Mouse (Mus musculus) layer of hippocampus, adult 8-10 months (tissue): ENCODE data around the gene Sptb. TPM values are rescaled to one million over a fixed set of nuclear protein-coding genes. Genes with fewer than 3 reads are reported as not detected.
A peak's percentile ranks its signal among the peaks of the same experiment; 100 is the strongest.

Experiments used
- DNase-seq, 2 experiments: peaks; one replicate each; pipeline ENCODE4 v3.0.0; 2022; ENCODE audit warnings: low spot score in 2 of 2
- microRNA-seq, 2 experiments: library from miRNA; unstranded; fragments of <30 nt; microRNA quantifications; one replicate each; pipeline ENCODE4 v1.2.0; 2022
- total RNA-seq, 4 experiments: library from RNA; stranded (reverse); gene quantifications; 2 replicates each; pipeline ENCODE4 v1.2.4; 2022

The Sptb gene
- total RNA-seq, 4 experiments from 2014 or later = 114 to 133 (median 126) TPM

- no peak for DNase-seq
Measured at GRCm38 (mm10) chr12:76545786-76546370, 164.5 kb downstream of the Sptb start.

DNA sequence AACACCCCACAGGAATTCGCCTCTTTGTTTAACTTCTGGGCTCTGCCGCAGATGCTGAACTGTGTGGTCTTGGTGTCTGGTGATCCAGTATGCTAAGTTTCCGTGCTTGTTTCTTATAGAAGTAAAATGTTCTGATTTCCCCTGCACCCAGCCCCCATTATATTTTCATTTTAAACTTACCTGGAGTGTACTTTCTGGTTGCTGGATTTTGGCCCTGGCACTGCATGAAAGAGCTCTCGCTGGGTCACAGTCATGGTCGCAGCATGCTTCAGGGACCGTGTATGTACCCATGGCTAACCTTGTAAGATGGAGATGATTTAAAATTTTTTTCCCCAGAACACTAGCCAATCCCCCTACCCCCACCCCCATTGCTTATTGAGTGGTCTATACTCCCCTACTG lies 168.5 kb downstream of the Sptb start:
- DNase-seq = no peak

GRCm38 (mm10) chr12:76541475-76541874 lies 168.9 kb downstream of the Sptb start:
- no peak for DNase-seq

DNA sequence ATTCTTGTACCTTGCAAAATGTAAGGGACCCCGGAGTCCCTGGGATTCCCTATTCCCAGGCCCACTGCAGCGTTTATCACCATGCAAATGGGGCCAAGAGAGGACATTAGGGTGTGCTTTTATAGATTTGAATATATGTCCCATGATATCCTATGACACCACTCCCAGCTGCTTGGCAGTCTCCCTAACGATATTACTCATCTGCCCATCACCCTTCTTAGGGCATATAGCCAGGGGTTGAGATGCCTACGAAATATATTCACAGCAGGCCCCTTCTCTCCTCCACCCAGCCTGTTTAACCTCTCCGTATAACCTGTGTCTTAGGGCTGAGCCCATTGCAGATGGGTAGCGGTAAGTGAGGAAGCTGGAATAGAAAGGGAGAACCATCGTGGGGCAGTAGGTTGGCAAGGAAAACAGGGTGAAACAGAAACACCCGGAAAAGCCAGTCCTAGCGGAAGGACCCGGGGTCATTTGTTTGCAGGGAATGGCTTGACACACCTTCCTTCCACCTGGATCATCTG lies 169.6 kb downstream of the Sptb start:
- DNase-seq = no peak

DNA sequence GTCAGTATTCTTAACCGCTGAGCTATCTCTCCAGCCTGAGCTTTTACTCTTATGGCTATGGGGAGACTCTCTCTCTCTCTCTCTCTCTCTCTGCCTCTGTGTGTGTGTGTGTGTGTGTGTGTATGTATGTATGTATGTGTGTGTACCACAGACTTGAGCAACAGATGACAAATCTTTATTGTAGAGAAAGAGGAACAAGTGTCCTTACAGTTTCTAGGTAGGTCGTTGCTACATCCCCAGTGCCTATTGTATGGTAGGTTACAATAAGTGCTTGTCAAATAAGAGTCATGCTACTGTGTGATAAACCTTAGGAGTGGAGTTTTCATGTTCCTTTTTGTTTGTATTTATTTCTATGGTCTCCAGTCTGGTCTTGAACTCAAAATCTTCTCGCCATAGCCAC lies 170.2 kb downstream of the Sptb start:
- DNase-seq = no peak

- DNase-seq = no peak
Measured at GRCm38 (mm10) chr12:76537434-76537833, 172.9 kb downstream of the Sptb start.

GRCm38 (mm10) chr12:76536591-76537153 lies 173.7 kb downstream of the Sptb start:
- no peak for DNase-seq

DNA sequence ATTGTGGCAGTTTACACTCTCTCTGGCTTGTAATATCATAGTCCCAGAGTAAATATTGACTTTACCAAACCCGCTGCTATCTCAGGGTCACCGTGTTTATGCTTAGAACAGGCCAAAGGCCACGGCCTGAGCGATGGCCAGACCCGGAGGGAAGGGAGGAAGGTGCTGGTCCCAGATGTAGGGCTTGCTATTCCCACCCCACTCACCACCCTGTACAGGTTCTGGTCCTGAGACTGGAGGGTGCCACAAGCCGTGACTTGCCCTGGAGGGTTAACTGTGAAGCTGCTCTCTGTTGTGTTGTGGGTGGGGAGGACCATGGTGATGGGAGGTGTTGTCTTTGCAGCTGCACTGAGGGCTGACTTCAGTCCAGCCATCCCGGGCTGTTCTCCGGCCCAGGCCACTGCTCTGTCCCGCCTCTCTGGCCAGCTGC lies 174.9 kb downstream of the Sptb start:
- peak; percentile 42 to 45 for DNase-seq

DNA sequence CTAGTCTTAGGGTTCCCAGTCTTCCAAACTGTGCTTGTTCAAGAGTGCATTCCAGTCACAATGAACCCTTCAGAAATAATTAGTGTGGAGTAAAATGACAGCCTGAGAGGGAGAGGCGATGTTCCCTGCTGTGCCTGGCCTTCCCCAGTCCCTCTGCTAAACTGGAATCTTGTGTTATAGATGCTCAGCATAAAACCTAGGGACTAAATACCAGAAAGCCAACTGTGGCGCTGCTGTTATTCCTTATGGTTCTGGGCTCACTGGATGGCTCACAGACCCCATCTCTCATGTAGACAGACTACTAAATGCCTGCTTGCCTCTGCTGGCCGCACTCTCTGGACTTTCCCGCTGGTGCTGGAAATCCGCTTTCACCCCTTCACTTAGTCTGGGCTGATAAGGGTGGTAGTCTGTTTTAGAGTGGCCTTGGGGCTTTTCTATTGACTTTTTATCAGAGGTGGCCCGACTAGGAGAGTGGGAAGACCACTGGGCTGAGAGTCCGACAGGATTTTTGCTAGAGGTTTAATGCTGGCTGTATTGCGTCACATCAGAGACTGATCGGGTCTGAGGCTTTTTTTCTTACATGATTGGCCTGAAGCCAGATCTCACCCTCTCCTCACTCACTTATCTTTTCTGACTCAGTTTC lies 175.6 kb downstream of the Sptb start:
- no peak for DNase-seq

DNA sequence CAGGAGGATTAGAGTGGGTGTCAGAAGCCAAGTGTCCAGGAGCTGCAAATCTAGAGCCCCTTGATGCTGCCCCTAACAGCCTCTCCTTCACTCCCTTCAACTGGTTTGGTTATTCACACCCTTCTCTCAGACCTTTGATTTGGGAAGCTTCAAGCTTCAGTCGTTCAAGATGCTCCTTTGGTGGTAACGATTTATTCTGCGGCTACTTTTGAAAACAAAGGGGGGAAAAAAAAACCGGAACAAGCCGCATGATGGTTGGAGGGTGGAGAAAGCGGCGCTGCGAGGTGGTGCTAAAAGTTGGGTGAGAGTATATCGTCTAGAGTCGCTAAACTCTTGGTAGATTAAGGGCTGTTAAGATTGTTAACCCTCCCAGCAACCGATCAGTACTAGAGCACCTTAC lies 176.1 kb downstream of the Sptb start:
- no peak for DNase-seq

DNA sequence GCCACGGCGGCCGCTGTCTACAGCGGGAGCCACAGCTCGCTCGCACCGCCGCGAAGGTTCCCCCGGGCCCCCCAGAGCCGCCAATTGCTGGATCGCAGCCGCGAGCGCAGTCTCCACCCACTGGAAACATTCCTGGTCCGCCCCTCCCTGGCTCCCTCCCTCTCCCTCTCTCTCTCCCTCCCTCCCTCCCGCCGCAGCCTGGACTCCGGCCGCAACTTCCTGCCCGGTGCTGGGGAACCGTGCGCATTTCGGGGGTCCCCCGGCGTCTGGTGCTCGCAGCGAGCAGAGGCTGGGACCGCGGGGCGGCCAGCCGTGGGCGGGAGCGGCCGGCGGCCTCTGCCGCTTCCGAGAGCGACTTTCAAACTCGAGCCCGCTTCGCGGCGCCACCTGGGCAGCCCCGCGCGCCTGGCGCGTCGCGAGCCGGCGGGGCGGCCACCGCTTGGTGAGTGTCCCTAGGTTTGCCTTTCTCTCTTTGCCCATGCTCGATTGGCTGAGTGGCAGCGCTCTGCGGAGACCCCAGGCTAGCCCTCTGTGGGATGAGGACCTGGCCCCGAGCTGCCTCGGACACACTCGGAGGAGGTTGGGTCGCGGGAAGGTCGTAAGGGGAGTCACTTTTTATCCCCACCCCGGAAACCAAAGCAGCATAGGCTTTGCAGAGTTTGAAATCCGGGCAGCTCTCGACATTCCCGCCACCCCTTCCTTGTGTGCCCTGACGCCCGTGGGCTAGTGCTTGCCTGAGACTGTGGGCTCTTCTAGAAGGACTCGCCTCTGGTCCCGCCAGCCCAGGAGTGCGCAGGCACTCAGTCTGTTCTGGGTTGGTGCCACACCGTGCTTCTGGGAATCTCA lies 176.7 kb downstream of the Sptb start:
- DNase-seq = peak in 1 of 2 experiments; percentile 44

DNA sequence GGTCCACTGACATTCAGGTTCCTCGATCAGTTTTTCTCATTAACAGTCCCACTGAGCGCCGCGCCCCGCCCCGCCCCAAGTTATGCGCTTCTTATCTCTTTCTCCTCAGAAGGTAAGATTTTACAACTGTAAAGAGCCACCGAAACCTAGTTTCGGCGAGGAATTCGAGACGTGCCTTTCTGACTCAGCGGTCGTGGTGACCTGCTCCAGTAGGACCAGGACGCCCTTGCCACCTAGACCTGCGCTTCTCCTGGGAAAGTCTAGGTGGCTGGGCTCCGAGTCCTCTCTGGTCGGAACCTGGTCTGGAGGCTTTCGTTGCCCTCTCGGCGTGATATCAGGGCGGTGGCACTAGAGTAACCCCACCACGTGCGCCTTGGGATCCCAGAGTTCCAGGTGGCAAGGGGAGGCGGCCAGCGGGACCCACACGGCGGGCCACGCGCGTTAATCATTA lies 177.4 kb downstream of the Sptb start:
- DNase-seq = no peak

DNA sequence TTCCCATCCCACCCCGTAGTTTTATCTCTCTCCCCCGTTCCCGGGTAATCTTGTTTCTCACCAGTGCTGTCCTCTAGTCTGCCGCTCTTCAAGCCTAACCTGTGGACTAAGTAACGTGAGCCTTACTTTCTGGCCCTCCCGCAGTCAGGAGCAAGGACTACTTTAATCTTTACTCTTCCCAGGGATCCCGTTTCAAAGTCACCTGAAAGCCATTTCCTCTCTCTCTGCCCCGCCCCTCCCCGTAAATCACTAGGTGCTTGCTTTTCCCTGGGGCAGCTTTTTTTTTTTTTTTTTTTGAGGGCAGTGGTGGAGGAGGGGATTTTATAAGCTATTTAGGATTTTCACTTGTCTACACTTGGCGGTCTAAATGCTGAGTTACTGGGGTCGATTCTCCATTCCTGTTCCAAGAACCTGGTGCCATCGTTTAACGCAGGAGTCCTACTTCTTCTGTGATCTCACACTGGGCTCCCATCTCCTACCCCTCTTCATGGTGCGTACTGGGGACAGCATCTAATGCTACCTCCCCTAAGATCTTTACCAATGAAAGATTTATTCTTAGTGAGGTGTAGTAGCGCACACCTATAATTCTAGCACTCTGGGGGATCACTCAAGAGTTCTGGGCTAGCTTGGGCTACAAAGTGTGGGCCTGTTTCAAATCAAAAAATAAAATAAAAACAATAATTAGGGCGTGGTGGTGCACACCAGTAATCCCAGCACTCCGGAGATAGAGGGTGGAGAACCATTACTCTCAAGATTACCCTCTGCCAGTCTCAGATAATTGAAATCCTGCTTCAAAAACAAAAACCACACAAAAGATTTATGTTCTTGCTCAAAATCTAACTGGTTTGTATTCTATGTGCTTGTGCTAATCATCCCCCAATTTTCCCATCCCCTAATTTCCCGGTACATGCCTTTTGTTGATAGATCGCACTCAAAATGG lies 178.1 kb downstream of the Sptb start:
- DNase-seq = no peak

DNA sequence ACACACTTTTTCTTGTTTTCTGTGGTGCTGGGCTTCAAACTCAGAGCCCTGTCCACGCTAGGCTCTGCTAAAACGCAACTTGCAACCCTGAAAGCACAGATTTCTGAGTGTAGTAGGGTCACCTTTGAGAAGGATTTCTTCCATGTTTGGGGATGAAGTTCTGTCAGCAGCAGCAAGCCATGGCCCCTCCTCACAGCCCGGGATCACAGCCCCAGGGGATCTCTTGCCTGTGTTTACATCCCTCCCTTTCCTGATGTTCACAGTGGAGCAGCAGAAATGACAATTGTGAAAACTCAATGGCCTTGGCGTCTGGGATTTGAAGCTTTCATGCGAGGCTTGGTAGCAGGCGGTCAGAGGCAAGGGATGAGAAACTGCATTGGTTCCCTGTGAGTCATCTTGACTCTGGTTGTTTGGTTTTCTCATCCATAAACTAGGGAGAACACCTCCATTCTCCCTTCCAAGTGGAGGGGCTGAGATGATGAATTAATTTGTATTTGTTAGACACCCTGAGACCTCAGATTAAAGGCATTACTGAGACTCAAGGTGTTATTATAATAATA lies 179.7 kb downstream of the Sptb start, which contains the start of gene Plekhg3:
Gene Plekhg3 (plus strand): TSS at position 312 of the 560 bp plus-strand sequence.
- no peak for DNase-seq

Small RNA genes within 50 kb of the gene (microRNA-seq; reads per million reads assigned to microRNA genes)
- gene Mir5135 = 0 reads per million in 2 experiments

Other genes starting within 250 kb of the Sptb start
- gene Plekhg3, start 179.7 kb downstream of the Sptb start, total RNA-seq = 10 to 100 TPM; 23.4 to 28.6 (median 24.9) TPM
- 10 to 100 TPM; 32.5 to 43.5 (median 37.7) TPM for gene Churc1, start 55.0 kb upstream of the Sptb start, total RNA-seq
- 10 to 100 TPM; 22.7 to 24.8 (median 24.3) TPM for gene Fntb, start 55.0 kb upstream of the Sptb start, total RNA-seq
- gene Gpx2, start 85.0 kb upstream of the Sptb start, total RNA-seq = under 1 TPM in 2 of 4 experiments, not detected in 2; 0.68 to 0.81 TPM
- gene Rab15, start 112.4 kb upstream of the Sptb start, total RNA-seq = 100 to 1,000 TPM; 153 to 196 (median 173) TPM